Mouse (Mus musculus) olfactory bulb, adult 2 months (tissue): ENCODE measurements around the gene Fxr2.

Source experiments
- CTCF ChIP-seq: fragments of 200-500 bp; IDR thresholded peaks from 2 replicates; pipeline ENCODE4 v1.5.1; 2012; ENCODE audit warnings: low read depth, mild to moderate bottlenecking, low read length, moderate library complexity; ENCODE audit not compliant: insufficient read depth
- POLR2A ChIP-seq: fragments of 200-500 bp; IDR thresholded peaks from 2 replicates; pipeline ENCODE4 v1.6.1; 2012; ENCODE audit warnings: mild to moderate bottlenecking, low read depth, low read length, moderate library complexity; ENCODE audit not compliant: insufficient read depth

DNA sequence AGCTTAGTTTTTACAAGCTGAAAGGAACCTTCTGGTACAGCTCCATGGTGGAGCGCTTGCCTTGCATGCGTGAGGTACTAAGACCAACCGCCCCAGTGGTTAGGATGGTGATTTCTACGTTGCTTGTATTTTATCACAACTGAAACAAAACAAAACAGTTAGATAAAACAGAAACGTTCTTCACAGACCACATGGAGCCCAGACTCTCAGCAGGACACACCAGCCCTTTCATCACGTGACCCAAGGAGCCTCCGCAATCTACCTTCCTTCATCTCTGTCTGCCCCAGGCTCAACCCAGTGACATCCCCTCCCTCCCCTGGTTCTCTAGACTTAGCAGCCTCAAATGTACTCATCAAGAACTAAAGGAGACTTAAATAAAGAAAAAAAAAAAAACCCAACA is 23.4 kb upstream of the Fxr2 start:
- TF ChIP-seq POLR2A (no peak), CTCF (no peak)
